Mouse (Mus musculus): ENCODE data around the gene Aip. TPM values are rescaled to one million over a fixed set of nuclear protein-coding genes. Genes with fewer than 3 reads are reported as not detected.

Gene Aip
- polyA plus RNA-seq, 1 experiment from 2014 or later = 120 TPM

- 0 out of 2 replicates have a peak, but pooled peaks have one; percentile 21 for ATAC-seq (ENCODE audit: low FRiP score, low TSS enrichment)
Observed at GRCm38 (mm10) chr19:4163543-4163887, 37.9 kb upstream of the Aip start.

GRCm38 (mm10) chr19:4162646-4163542 lies 37.2 kb upstream of the Aip start, which contains the start of gene Rps6kb2:
TSS of gene Rps6kb2 (minus strand) at chr19:4163354.
- peak; percentile 85 for ATAC-seq (ENCODE audit: low FRiP score, low TSS enrichment)
- Histone ChIP-seq H3K27ac (ENCODE audit: low read length) (peak within 1 kb of the TSS; percentile 54; the same call in 1 of the 2 replicates), H3K4me1 (ENCODE audit: insufficient read depth, low read length) (peaks cover 10% of the 10 kb centered on the region), H3K27me3 (ENCODE audit: insufficient read depth, low read length) (no peaks in the 10 kb centered on the region), H3K4me3 (ENCODE audit: low read length) (peak within 1 kb of the TSS; percentile 73), H3K4me2 (replicated peaks; ENCODE audit: low read depth, low read length) (peak within 1 kb of the TSS; percentile 92), H3K9me3 (ENCODE audit: low read length) (no peaks in the 10 kb centered on the region), H3K9ac (replicated peaks; ENCODE audit: low read length) (peak within 1 kb of the TSS; percentile 80), H3K36me3 (ENCODE audit: insufficient read depth, low read length) (peaks cover 28% of the 10 kb centered on the region)
- WGBS = 5% methylated on average over 42 of the region's 42 CpGs

More at GRCm38 (mm10) chr19:4163543-4163887, 37.9 kb upstream of the Aip start:
- H3K4me1 ChIP-seq (ENCODE audit: insufficient read depth, low read length) = peaks cover 10% of the 10 kb centered on the region
- H3K4me3 ChIP-seq (ENCODE audit: low read length) = peak overlapping the region; percentile 73
- peak overlapping the region; percentile 92 for H3K4me2 ChIP-seq (replicated peaks; ENCODE audit: low read depth, low read length)
- whole genome bisulfite sequencing = 35% methylated on average over 4 of the region's 4 CpGs
- H3K27ac ChIP-seq (ENCODE audit: low read length) = peak overlapping the region; percentile 54; the same call in 1 of the 2 replicates
- peak overlapping the region; percentile 67 for H3K9ac ChIP-seq (replicated peaks; ENCODE audit: low read length)
- H3K36me3 ChIP-seq (ENCODE audit: insufficient read depth, low read length) = peaks cover 22% of the 10 kb centered on the region
- no peaks in the 10 kb centered on the region for H3K9me3 ChIP-seq (ENCODE audit: low read length)
- H3K27me3 ChIP-seq (ENCODE audit: insufficient read depth, low read length) = no peaks in the 10 kb centered on the region

- H3K36me3 ChIP-seq (ENCODE audit: insufficient read depth, low read length) = peaks cover 44% of the 10 kb centered on the region
- no peak overlapping the region for H3K9ac ChIP-seq (replicated peaks; ENCODE audit: low read length)
- H3K4me3 ChIP-seq (ENCODE audit: low read length) = no peak overlapping the region
- WGBS = 95% methylated on average over 8 of the region's 8 CpGs
- peaks cover 18% of the 10 kb centered on the region for H3K4me1 ChIP-seq (ENCODE audit: insufficient read depth, low read length)
- no peak for ATAC-seq (ENCODE audit: low FRiP score, low TSS enrichment)
- no peaks in the 10 kb centered on the region for H3K27me3 ChIP-seq (ENCODE audit: insufficient read depth, low read length)
- H3K27ac ChIP-seq (ENCODE audit: low read length) = no peak overlapping the region
- H3K9me3 ChIP-seq (ENCODE audit: low read length) = no peaks in the 10 kb centered on the region
- H3K4me2 ChIP-seq (replicated peaks; ENCODE audit: low read depth, low read length) = no peak overlapping the region
Observed at GRCm38 (mm10) chr19:4159049-4159448, 33.4 kb upstream of the Aip start.

GRCm38 (mm10) chr19:4156771-4157170 lies 31.1 kb upstream of the Aip start:
- Histone ChIP-seq H3K4me3 (ENCODE audit: low read length) (no peak overlapping the region), H3K27me3 (ENCODE audit: insufficient read depth, low read length) (no peaks in the 10 kb centered on the region), H3K9me3 (ENCODE audit: low read length) (no peaks in the 10 kb centered on the region), H3K9ac (replicated peaks; ENCODE audit: low read length) (no peak overlapping the region), H3K4me2 (replicated peaks; ENCODE audit: low read depth, low read length) (no peak overlapping the region), H3K36me3 (ENCODE audit: insufficient read depth, low read length) (peaks cover 52% of the 10 kb centered on the region), H3K4me1 (ENCODE audit: insufficient read depth, low read length) (peaks cover 9% of the 10 kb centered on the region; the same call in 1 of the 2 replicates), H3K27ac (ENCODE audit: low read length) (no peak overlapping the region)
- 93% methylated on average over 12 of the region's 12 CpGs for WGBS
- no peak for ATAC-seq (ENCODE audit: low FRiP score, low TSS enrichment)

- Histone ChIP-seq H3K27me3 (ENCODE audit: insufficient read depth, low read length) (no peaks in the 10 kb centered on the region), H3K4me3 (ENCODE audit: low read length) (no peak overlapping the region), H3K27ac (ENCODE audit: low read length) (peak overlapping the region; percentile 58), H3K4me1 (ENCODE audit: insufficient read depth, low read length) (peaks cover 9% of the 10 kb centered on the region; the same call in 1 of the 2 replicates), H3K9me3 (ENCODE audit: low read length) (no peaks in the 10 kb centered on the region), H3K4me2 (replicated peaks; ENCODE audit: low read depth, low read length) (no peak overlapping the region), H3K9ac (replicated peaks; ENCODE audit: low read length) (no peak overlapping the region), H3K36me3 (ENCODE audit: insufficient read depth, low read length) (peaks cover 49% of the 10 kb centered on the region)
- 0 out of 2 replicates have a peak, but pooled peaks have one; percentile 5 for ATAC-seq (ENCODE audit: low FRiP score, low TSS enrichment)
- WGBS = 63% methylated on average over 20 of the region's 20 CpGs
Observed at GRCm38 (mm10) chr19:4156073-4156579, 30.5 kb upstream of the Aip start.

- peaks cover 50% of the 10 kb centered on the region for H3K36me3 ChIP-seq (ENCODE audit: insufficient read depth, low read length)
- H3K4me1 ChIP-seq (ENCODE audit: insufficient read depth, low read length) = peaks cover 11% of the 10 kb centered on the region
- H3K4me2 ChIP-seq (replicated peaks; ENCODE audit: low read depth, low read length) = no peak overlapping the region
- peak overlapping the region; percentile 58 for H3K27ac ChIP-seq (ENCODE audit: low read length)
- WGBS = 46% methylated on average over 6 of the region's 6 CpGs
- no peaks in the 10 kb centered on the region for H3K9me3 ChIP-seq (ENCODE audit: low read length)
- no peak overlapping the region for H3K4me3 ChIP-seq (ENCODE audit: low read length)
- peak; percentile 43; the same call in 1 of the 2 replicates for ATAC-seq (ENCODE audit: low FRiP score, low TSS enrichment)
- no peaks in the 10 kb centered on the region for H3K27me3 ChIP-seq (ENCODE audit: insufficient read depth, low read length)
- 0 out of 2 replicates have a peak overlapping the region, but pooled peaks have one; percentile 19 for H3K9ac ChIP-seq (replicated peaks; ENCODE audit: low read length)
Observed at GRCm38 (mm10) chr19:4155223-4156072, 29.8 kb upstream of the Aip start.

- H3K36me3 ChIP-seq (ENCODE audit: insufficient read depth, low read length) = peaks cover 49% of the 10 kb centered on the region
- H3K4me3 ChIP-seq (ENCODE audit: low read length) = no peak overlapping the region
Observed at GRCm38 (mm10) chr19:4154437-4155222, 29.0 kb upstream of the Aip start.

GRCm38 (mm10) chr19:4153232-4153654 lies 27.6 kb upstream of the Aip start, which contains the start of gene Ptprcap:
TSS of gene Ptprcap (plus strand) at chr19:4153604.
- no peak for ATAC-seq (ENCODE audit: low FRiP score, low TSS enrichment)
- no peaks in the 10 kb centered on the region for H3K27me3 ChIP-seq (ENCODE audit: insufficient read depth, low read length)
- H3K36me3 ChIP-seq (ENCODE audit: insufficient read depth, low read length) = peaks cover 35% of the 10 kb centered on the region
- H3K4me1 ChIP-seq (ENCODE audit: insufficient read depth, low read length) = peaks cover 28% of the 10 kb centered on the region
- no peaks in the 10 kb centered on the region for H3K9me3 ChIP-seq (ENCODE audit: low read length)
- H3K4me3 ChIP-seq (ENCODE audit: low read length) = no peak within 1 kb of the TSS
- H3K27ac ChIP-seq (ENCODE audit: low read length) = no peak within 1 kb of the TSS
- H3K4me2 ChIP-seq (replicated peaks; ENCODE audit: low read depth, low read length) = no peak within 1 kb of the TSS
- no peak within 1 kb of the TSS for H3K9ac ChIP-seq (replicated peaks; ENCODE audit: low read length)
- WGBS = 79% methylated on average over 11 of the region's 11 CpGs

More at GRCm38 (mm10) chr19:4154437-4155222, 29.0 kb upstream of the Aip start:
- WGBS = 74% methylated on average over 13 of the region's 13 CpGs
- H3K4me1 ChIP-seq (ENCODE audit: insufficient read depth, low read length) = peaks cover 19% of the 10 kb centered on the region
- ATAC-seq (ENCODE audit: low FRiP score, low TSS enrichment) = no peak
- 0 out of 2 replicates have a peak overlapping the region, but pooled peaks have one; percentile 21 for H3K27ac ChIP-seq (ENCODE audit: low read length)
- no peaks in the 10 kb centered on the region for H3K9me3 ChIP-seq (ENCODE audit: low read length)
- no peaks in the 10 kb centered on the region for H3K27me3 ChIP-seq (ENCODE audit: insufficient read depth, low read length)
- no peak overlapping the region for H3K4me2 ChIP-seq (replicated peaks; ENCODE audit: low read depth, low read length)
- H3K9ac ChIP-seq (replicated peaks; ENCODE audit: low read length) = 0 out of 2 replicates have a peak overlapping the region, but pooled peaks have one; percentile 19
